Mouse (Mus musculus): ENCODE results near the gene Ifrd2.

Gene Ifrd2

DNA sequence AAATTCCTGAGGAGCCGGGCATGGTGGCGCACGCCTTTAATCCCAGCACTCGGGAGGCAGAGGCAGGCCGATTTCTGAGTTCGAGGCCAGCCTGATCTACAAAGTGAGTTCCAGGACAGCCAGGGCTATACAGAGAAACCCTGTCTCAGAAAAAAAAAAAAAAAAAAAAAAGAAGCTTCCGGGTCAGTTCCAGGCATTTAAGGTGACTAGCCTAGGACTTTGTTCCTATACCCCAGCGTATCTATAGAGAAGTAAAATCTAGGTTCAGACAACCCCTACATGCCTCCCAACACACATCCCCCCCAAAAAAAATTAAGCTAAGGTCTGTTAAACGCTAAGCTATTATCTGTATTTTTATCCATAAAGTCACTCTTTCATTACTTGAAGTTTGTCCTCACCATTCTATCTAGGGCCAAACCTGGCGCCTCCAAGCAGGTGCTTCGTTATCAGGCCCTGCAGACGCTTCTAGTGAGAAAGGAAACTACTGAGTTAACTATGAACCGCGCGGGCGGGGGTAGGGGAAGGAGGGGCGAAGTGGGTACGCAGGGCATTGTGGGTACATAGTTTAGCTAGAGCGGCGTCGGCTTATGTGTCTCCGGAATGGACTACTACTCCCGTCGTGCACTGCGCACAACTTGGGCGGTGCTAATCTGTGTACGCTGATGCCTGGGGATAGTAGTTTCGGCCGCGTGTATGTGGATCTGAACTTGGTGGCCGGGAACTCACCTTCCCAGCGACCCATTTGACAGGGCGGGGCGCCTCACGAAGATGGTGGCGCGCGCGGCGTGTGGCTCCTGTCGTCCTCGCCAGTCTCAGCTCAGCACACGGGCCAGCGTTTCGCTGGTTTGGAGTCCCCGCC lies at the start of gene Ifrd2:
Ifrd2 (plus strand) TSS at position 669 of the 859 bp plus-strand sequence.
- peak; percentile 96 for DNase-seq

DNA sequence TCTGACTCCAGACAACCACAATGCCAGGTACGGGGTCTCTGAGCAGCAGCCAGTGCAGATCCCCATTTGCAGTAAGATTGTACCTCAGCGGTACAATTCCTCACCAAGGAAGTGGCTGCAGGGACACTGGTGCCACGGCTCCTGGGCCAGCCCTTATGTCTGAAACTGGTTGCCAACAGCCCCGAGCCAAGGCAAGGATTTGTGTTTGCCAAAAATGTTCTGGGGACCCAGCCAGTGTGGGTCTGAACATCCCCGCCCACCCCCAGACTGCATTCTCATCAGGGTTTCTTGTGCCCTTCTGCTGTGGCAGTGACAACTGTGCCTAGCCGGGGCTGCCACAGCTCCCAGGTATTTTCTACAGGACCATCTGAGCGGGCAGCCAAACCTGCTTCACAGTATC lies 49.2 kb upstream of the Ifrd2 start:
- DNase-seq = no peak

DNA sequence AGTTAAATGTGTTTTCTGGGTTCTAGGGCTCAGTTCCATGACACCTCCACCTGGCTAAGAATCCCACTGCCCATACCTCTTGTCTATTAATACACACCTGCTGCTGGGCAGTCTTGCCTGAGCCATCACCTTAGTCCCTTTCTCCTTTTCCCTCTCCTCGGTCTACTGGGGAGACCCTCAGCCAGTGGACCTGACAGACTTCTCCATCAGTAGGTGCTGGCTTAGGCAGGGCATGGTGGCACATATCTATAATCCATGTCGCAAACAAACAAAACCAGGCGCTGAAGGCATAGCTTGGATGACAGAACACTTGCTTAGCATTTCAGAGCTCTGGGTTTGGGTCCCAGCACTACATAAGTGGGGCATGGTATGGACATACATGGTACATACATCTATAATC lies 48.7 kb upstream of the Ifrd2 start:
- no peak for DNase-seq

DNA sequence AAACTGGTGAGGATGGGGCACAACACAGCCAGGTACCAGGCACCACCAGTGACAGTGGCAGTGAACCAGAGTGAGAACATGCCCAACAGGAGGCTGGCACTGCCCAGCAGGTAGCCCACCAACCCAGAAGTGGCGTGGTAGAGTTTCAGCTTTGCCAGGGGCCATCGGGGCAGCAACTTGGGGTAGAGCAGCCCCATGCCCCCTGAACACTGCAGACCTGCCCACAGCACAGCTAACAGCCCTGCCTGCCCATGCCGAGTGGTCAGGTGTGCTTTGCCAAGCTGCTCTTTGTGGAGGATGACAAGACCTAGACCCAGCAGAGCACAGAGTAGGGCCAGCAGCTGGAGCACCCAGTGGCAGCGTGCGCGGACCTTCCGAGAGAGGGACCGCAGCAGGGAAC lies 47.5 kb upstream of the Ifrd2 start:
- DNase-seq = no peak

DNA sequence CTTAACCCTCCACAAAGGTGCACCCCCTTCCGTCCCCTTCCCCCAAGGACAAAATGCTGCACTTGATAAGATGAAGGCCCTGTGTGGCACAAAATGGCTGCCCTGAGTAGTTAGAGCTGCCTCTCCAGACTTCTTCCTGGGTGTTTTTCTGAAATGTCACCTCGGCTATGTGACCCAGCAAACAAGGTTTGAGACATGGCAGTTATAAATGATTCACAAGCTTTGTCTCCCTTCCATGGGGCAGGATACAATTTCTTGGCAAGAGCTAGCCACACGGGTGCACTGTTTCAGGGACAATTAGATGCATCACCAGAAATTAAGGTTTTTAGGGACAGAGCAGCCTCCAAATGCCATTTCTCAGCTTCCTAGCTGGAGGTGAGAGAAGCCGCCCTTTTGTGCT lies 47.0 kb upstream of the Ifrd2 start:
- no peak for DNase-seq

DNA sequence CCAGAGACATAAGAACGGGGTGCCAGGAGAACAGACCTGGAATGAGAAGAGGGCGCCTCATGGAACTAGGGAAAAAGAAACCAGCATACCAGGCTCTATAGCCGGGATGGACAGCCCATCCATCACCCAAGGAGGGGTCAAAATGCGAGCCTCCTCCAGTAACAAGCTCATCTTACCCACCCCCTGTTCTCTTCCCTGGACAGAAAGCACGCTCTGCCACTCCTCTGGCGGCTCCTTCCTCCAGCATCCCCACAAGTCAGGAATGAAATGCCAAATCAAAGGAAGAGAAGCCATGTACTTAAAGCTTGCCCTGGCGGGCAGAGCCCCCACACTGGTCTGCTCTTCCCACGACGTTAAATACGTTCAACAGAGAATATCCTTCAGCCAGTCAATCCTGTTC lies 46.4 kb upstream of the Ifrd2 start:
- no peak for DNase-seq

DNA sequence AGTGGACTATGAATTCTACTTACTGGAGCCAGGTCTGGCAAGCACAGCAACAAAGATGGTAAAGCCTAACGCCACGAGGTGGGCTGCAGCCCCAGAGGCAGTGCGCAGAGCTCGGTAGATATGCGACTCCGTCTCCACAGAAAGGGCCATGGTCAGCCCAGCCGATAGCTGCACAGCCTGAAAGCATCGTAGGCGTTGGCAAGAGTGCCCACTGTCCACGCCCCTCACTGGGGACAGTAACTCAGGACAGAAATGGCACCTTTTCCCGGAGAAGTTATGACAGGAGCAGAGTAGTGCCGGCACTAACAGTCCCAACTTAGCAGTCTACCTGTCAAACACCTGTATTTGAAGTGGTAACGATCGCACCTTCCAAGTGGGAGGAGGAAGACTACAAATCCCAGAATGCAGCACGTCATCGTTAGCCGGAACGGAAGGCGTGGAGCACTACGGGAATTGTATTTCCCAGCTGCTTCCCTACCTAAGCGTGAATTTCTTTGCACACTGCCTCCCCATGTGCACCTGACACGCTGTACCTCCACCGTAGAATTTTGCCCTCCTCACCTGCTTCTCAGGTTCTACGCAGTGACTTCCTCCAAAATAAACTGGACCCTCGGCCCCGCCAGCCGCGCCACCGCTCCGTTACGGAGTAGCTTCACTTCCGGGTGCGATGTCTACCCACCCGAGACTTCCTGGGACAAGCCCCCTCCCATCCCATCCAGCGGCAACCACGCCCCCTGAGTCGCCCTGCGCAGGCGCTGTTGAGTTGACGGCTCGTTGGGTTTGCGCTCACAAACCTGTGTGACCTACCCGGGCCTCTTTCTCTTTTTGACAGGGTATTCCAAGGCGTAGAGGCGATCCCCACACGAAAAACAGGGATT lies 45.7 kb upstream of the Ifrd2 start, which contains the start of the genes Cyb561d2 and Nprl2:
Cyb561d2 (minus strand) TSS at position 720 of the 878 bp plus-strand sequence.
Nprl2 (plus strand) TSS at position 753 of the 878 bp plus-strand sequence.
- peak; percentile 97 for DNase-seq

DNA sequence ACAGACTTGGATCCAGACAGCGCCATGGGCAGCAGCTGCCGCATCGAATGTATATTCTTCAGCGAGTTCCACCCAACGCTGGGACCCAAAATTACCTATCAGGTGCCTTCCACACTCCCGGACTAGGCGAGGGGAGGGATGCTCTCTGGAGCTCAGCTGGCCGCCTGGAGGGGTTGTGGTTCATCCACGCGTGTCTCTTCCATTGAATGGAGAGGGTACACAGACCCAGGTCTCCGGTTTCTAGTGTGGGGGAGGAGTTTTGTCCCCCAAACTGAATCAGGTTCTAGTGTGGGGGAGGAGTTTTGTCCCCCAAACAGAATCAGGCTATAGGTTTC lies 45.1 kb upstream of the Ifrd2 start:
- DNase-seq = no peak

DNA sequence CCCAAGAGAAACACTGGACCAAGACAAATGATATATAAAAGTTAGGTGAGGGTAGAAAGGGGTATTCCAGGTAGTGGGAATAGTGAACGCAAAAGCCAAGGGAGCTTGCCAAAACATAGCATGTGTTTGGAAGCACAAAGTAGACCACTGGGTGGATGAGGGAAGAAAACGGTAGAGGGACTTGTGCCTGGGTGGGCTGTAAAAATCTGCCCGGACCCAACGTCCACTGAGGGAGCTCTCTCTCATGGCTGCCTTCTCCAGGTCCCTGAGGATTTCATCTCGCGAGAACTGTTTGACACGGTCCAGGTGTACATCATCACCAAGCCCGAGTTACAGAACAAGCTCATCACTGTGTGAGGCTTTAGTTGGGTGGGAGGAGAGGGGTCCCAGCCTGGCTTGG lies 44.7 kb upstream of the Ifrd2 start:
- DNase-seq = no peak

DNA sequence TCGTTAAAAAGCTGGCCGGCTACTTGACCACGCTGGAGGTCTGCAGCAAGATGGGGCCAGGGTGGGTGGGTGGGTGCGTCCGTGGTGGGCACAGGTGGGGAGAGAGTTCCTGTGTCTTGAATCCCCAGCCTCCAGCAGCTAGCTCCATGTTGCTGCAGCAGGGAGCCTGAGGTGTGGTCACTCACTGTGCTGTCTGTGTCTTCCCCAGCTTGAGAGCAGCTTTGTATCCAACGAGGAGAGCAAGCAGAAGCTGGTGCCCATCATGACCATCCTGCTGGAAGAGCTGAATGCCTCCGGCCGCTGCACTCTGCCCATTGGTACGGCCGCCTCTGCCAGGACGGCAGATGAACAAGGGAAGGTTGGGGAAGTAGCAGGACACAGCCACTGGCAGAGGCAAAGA lies 44.1 kb upstream of the Ifrd2 start:
- no peak for DNase-seq

DNA sequence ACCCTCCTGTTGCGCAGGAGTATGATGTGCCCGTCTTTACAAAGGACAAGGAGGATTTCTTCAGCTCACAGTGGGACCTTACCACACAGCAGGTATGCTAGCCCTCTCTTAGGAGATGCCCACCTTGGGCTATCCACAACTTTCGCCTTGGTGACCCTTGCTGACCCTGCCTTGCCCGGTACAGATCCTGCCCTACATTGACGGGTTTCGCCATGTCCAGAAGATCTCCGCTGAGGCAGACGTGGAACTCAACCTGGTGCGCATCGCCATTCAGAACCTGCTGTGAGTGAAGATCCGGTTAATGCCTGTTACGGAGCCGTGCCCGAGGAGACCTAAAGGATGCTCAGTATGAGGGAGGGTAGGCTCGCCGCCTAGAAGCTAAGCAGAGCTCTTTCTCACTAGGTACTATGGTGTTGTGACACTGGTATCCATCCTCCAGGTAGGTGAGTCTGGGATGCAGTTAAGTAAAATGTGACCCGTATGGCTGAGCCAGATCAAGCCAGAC lies 43.2 kb upstream of the Ifrd2 start:
- DNase-seq = no peak

DNA sequence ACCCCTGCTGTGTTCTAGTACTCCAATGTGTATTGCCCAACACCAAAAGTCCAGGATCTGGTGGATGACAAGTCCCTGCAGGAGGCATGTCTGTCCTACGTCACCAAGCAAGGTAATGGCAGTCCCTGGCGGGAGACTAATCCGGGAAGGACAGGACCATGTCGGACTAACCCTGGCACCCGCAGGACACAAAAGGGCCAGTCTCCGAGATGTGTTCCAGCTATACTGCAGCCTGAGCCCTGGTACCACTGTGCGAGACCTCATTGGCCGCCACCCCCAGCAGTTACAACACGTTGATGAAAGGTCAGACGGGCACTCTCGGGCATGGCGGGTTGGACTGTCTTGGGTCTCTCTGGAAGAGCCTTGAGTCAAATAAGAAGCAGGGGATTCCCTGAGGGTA lies 42.7 kb upstream of the Ifrd2 start:
- peak; percentile 2 for DNase-seq

DNA sequence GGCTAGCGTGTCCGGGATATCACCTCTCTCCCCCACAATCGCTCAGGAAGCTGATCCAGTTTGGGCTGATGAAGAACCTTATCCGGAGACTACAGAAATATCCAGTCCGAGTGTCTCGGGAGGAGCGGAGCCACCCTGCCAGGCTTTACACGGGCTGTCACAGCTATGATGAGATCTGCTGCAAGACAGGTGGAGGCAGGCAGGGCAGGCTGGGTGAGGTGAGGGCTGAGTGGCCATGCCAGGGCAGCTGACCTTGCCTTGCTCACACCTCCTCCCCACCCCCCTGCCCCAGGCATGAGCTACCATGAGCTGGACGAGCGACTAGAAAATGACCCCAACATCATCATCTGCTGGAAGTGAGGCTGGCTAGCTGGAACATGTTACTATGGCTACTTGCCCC lies 42.2 kb upstream of the Ifrd2 start:
- DNase-seq = peak; percentile 1

DNA sequence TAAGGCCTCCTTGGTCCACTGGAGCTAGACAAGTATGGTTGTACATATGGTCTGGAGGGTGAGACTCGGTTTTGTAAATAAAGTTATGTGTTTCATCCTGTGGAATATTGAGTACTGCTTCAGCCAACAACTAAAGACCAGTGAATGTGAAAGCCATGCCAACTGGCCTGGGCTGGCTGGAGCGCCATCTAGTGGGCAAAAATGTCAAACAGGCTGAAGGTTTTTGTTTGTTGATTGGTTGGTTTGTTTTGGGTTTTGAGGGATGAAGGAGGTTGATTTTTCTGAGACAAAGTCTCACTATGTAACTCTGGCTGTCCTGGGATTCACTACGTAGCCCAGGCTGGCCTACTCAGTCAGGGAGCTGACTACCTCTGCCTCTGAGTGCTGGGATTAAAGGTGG lies 41.8 kb upstream of the Ifrd2 start:
- peak; percentile 76 for DNase-seq

DNA sequence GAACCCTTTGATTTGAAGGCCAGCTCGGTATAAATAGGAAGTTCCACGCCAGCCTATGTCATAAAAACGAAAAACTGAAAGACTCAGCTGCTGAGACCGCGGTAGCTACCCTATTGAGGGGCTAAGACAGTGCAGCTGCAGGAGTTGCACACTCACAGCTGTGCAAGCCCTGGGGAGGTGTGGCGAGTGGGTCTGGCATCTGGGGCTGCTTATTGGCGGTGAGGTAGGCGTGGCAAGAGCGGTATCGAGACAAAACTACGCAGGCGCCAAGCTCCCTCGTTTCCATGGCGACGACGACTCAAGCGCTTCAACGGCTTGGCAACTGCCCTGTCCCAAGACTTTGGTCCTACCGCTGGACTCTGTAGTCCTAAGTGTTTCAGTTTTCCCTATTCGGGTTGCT lies 40.4 kb upstream of the Ifrd2 start, which contains the start of gene Zmynd10:
Zmynd10 (plus strand) TSS at position 273 of the 400 bp plus-strand sequence.
- peak; percentile 90 for DNase-seq

DNA sequence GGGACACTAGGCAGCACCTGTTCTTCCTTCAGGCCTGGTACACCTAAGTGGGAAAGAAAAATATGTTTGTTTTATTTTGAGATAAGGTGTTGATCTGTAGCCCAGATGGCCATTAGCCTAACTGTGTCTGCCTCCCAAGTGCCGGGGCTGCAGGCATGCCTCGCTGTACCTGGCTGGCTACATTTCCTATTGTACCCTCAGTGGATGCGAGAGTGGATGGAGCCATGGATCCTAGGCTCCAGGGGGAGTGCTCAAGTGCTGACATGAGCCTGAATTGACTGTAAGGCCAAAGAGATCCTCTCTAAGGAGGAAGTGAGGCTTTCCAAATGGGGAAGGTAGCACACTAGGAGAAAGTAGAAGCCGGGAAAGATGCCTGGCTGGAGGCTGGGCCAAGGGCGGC lies 39.5 kb upstream of the Ifrd2 start:
- DNase-seq = no peak

DNA sequence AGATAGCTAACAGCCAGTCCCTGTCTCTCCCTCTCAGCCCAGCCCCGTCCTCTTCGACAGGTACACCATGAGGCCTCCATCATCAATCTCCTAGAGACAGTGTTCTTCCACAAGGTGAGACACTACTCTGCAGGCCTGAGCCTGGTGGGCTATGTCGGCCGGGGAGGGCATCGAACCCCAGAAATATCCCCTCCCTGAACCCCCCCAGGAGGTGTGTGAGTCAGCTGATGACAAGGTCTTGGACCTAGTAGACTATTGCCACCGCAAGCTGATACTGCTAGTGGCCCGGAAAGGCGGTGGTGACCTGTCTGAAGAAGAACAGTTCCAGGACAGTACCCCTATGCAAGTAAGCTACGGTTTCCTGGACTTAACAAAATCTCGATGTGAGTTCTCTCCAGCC lies 38.6 kb upstream of the Ifrd2 start:
- DNase-seq = no peak

DNA sequence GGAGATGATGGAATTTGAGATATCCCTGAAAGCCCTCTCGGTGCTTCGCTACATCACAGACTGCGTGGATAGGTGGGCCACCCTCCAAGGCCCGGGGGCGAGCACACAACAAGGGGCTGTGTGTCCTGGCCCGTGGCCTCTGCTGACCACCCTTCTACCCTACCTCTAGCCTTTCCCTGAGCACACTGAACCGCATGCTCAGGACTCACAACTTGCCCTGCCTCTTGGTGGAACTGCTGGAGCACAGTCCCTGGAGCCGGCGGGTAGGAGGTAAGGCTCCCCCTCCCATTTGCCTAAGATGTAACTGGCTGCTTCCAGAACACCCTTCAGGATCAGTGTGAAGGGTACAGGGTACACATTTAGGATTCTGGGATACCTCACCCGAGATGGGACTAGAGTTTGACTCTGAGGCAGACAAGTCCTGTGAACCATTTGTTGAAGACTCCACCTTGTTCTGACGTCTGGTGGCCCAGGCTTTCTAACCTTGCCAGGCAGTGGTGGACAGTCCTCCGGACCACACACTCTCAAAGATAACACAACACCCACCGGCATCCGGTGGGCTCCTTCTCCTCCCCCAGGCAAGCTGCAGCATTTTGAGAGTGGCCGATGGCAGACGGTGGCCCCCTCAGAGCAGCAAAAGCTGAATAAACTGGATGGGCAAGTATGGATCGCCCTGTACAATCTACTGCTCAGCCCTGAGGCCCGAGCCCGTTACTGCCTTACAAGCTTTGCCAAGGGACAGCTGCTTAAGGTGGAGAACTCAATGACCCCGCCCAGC lies 38.0 kb upstream of the Ifrd2 start:
- DNase-seq = no peak

DNA sequence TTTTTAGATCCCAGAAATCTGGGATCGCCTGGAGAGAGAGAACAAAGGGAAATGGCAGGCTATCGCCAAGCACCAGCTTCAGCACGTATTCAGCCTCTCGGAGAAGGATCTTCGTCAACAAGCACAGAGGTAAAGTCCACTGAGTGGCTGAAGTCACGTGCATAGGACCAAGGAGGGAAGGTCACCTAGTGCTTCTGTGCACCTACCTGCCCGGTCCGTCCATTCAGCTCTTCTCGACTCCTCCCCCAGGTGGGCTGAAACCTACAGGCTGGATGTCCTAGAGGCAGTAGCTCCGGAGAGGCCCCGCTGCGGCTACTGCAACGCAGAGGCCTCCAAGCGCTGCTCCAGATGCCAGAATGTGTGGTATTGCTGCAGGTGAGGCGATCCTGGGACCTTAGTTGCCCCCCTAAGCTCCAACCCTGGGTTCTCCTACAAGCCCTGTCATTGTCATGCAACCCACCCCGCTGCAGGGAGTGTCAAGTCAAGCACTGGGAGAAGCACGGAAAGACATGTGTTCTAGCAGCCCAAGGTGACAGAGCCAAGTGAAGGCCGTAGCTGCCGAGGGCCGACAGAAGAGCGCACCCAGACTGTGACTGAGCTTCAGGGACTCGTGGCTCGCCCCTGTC lies 36.8 kb upstream of the Ifrd2 start:
- DNase-seq = peak; percentile 21

DNA sequence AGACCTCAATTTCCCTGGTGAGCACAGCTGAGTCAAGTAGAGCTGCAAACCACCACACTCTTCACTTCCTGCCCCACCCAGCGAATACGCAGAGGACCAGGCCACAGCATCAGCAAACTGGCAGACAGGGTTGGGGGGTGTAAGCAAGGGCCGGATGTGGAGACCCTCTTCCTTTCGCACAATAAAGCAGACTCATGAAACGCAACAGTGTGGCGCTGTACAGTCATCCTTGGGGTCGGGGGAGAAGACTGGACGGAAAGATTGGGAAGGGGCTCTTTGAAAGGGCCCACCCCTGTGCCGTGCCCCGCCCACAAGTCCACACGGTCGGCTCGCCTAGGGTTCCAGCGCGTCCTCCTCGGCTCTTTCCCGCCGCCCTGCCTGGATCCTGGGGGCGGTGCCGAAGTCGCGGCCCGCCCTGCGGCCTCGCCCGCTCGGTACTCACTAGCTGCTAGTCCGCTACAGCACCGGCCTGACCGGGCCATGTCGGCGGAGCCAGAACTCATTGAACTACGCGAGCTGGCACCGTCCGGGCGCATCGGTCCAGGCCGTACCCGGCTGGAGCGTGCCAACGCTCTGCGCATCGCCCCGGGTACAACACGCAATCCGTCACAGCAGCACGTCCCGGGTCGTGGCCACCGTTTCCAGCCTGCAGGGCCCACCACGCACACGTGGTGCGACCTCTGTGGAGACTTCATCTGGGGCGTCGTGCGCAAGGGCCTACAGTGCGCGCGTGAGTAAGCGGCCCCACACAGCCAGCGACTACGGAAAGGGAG lies 36.1 kb upstream of the Ifrd2 start, which contains the start of gene Rassf1:
Rassf1 (plus strand) TSS at position 439 of the 773 bp plus-strand sequence.
- DNase-seq = peak; percentile 82

DNA sequence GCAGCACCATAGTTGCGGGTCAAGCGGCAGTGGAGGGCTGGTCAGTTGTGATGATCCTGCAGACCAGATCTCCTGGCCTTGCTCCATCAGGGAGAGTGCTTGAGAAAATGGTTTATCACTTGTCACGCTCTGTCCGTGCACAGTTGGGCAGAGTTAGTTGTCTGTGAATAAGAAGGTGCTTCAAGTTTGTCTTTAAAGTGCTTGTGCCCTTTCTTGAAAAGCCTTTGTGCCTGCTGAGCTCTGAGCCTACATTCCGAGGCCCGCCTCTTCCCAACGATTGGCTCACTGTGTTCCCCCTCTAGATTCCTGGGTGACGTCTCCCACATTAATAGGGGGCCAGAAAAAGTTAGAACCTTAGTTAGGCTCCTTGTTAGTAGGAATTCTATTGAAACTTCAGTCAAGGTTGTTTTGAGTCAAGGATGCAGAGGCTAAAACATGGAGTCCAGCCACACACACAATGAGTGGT lies 35.5 kb upstream of the Ifrd2 start:
- DNase-seq = no peak

All from thymus, postnatal 25 days (tissue).